Mouse (Mus musculus): ENCODE results near the gene Nfia.

Nfia gene

DNA sequence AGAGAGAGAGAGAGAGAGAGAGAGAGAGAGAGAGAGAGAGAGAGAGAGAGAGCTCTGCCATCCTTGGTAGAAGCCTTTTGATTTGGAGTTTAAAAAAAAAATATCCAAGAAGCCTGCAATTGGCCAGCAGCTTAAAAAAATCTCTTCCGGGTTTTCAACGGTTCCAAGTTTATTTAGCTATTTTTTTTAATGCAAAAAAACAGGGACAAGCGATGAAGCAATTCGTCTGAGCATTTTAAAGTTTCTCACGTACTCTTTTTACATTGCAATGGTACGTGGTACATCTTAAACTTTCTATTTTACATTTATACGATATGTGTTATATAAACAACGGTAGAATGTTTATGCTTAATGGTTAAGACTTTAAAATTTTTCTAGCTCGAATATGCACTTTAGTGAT, at the start of gene Nfia:
TSS of gene Nfia (plus strand) at position 94 of the 400 bp plus-strand sequence.
- DNase-seq (ENCODE audit: low spot score in 2 of 2): no peak

DNA sequence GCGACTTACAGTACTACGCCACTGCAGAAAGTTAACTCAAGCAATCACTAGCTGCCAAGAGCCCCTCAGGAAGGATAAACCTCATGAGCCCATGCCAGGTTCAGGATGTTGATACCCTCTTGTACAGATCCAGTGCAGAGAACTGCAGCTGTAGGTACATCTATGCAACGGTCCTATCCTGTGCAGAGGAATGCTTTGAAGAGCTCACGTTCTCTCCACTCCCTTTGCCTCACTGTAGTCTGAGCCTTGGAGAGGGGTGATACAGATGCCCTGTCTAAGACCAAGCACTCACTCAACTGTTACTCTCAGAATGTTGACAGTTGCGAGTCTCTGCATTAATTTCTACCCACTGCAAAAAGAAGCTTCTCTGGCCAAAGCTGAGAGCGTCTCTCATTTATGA, 49.2 kb upstream of the Nfia start:
- no peak for DNase-seq (ENCODE audit: low spot score in 2 of 2)

DNA sequence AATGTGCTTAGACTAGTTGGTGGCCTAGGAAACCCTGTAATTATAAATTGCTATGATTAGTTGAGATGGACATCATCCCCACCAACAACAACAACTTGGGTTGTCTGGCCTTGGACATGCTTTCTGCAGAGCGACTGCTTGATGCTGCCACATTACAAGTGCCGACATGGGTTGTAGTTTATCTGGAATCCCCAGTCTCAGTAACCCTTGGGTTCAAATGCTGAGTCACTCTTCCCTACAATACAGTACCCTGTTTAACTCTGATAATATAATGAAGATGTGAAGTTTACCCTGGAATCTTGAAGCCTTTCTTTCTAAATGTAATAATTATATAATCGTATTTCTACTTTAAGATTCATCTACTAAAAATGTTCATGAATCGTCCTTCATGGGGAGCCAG, 44.0 kb upstream of the Nfia start:
- no peak for DNase-seq (ENCODE audit: low spot score in 2 of 2)

DNA sequence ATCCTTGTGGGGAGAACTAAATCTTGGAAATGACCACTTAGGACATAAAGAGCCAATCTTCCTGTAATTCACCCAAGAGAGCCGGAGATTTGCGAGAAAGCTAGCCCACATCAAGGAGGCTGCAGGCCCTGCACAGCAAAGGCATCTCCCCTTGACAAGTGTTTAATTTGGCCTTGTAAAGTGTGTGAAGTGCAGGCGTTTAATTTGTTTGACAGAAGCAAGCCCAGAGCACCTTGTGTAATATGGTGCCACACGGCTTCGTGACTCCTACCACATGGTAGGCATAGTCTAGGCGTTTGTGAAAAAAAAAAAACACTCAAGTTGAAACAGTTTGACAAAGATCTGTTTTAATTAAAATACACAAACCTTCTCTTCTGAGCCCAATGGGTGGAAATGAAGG, 42.5 kb upstream of the Nfia start:
- DNase-seq (ENCODE audit: low spot score in 2 of 2): no peak

DNA sequence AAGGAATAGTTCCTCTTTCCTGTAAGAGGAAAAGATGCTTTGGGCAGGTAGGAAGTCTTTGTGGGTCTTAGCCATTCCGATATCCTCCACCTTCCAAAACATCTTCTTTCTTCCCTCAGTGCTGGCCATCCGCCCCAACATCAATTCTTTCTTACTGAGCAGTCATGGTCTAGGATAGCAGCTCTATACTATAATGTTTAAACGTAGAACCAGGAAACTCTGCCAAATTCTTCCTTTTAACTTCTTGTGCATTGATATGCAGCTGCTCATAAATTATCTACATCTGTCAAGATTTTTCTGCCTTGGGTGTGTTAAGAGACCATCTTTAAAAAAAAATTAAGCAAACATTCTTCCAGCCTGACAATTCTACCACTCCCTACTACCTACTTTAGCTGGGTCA, 42.1 kb upstream of the Nfia start:
- no peak for DNase-seq (ENCODE audit: low spot score in 2 of 2)

DNA sequence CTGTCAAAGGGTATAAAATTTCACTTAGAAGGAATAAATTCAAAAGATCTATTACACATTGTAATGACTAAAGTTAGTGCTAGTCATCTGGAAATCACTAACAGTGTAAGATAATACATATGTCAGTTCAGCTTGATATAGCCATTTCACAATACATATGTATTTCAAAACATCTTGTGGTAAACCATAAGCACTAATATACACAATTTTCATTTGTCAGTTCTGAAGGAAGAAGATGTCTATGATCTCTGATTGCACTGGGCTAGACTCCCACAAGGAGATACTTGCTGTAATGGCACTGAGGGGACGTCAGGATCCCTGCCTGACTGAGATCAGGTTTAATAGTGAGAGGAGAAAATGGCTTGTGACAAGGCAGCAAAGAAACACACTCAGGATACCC, 39.1 kb upstream of the Nfia start:
- DNase-seq (ENCODE audit: low spot score in 2 of 2): no peak

DNA sequence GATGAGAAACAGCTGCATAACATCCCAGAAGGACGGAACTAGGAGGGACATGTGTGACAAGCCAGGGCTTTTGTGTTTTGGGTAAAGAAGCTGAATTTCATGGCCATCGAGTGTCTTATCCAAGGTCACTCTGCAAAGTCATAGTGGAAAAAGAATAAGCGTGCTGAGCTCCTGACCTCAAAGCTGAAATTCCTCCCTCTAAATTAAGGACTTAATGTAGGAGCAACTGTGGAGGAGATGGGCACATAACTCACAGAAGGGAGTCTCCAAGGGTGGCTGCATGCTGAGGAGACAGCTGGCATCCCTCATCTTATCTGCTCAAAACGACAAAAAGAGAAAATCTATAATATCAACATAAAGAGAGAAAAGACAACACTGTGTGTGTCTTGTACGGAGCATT, 28.6 kb upstream of the Nfia start:
- no peak for DNase-seq (ENCODE audit: low spot score in 2 of 2)

DNA sequence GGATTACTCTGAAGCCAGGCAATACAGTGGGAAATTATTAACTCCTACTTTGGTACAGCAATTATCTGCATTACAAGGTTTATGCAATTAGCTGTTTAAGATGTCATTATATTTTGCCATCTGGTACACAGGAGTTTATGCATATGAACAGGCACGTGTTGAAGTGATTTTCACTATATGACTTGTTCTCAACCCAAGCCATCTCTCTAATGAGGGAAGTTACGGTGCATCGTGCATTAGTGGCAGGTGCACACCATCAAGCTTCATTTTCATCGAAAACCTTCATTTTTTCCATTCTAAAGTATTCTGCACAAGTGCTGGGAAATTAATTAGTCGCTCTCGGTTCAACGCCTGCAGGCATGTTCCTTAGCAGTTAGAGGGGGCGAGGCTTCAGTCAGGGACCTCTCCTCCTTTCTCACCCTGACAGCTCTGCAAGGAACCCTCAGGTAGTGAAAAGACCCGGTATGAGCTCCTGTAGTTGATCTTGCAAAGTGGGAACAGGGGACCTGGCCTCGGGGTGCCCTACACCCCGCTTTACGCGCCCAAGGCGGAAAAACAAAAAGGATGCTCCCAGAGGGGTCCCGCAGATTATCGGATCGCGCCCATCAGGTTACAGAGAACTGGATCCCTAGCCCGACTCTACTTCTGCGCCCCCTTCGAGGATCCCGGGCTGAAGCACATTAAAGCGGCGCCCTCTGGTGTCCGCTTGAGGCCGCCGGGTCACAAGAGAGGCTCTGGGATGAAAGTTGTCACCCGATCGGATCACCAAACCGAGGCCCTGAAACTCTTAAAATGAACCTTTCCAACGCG, 27.0 kb upstream of the Nfia start:
- DNase-seq (ENCODE audit: low spot score in 2 of 2): peak; percentile 65 to 75

DNA sequence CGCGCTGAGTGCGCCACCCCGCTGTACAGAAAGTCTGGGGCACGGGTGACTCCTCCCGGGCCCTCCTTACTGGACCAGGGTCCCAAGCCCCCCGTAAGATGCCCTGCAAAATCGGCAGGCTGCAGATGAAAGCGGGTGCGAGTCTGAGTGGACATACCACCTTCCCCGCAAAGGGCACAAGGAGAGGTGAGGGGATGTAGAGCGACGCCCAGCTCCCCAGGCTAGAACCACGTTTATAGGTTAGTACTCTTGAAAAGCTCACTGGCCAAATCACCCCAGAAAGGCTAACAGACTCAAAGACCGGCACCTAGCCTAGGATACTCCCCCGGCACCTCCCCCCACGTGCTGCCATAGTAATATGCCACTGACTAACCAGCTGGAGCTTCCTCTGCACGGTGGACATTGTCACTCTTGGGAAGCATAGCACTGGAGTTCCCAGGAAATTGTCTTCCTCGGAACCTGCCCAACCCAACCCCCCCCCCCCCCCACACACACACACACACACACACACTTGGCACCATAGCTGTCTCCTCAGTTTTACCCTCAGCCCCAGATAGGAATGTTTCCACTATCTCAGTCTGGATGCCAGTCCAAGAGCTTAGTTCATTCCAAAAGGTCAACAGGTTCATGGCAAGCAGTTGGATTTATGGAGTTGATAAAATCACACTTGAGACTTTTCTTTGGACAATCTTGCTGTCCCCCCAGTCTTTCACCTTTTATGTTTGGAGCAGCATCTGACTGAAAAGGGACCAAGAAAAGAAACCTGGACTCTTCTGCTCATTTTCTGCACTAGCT, 26.2 kb upstream of the Nfia start:
- DNase-seq (ENCODE audit: low spot score in 2 of 2): no peak

DNA sequence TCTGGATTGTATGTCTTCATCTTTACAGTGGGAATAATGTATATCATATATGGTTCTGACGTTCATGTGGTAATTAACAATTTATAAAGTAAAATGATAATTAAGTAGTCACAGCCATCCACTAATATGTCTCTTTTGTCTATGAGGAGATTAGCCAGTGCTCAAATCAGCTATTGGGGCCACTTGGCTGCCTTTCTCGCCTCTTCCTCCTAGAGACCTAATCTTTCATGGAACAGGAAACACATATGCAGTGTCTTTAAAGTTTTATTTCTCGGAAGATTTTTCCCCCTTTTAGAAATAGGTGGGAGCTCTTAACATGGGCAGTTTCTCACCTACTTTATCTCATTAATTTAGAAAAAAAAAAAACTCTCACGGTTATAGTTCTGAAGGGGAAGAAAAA, 22.1 kb upstream of the Nfia start:
- DNase-seq (ENCODE audit: low spot score in 2 of 2): no peak

DNA sequence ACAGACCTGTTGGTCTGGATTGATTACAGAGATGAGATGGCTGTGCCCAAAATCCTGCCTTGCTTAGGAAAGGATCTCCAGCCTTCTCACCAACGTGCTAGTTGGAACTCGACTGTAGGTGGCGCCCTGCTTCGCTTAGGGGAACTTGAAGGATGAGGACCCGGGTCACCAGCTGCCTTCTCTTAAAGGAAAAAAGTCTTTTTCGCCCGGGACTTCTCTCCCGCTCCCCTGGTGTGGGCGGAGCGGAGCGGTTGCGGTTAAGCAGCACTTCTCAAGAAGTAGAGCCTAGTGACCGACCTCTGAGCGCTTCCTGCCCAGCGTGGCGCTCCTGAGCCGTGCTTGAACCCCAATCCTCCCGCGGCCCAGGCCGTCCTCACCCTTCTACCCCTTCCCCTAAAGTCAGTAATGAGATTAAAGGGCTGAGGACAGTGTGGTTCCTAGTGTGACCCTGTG, 21.5 kb upstream of the Nfia start:
- DNase-seq (ENCODE audit: low spot score in 2 of 2): peak; percentile 76 to 88

DNA sequence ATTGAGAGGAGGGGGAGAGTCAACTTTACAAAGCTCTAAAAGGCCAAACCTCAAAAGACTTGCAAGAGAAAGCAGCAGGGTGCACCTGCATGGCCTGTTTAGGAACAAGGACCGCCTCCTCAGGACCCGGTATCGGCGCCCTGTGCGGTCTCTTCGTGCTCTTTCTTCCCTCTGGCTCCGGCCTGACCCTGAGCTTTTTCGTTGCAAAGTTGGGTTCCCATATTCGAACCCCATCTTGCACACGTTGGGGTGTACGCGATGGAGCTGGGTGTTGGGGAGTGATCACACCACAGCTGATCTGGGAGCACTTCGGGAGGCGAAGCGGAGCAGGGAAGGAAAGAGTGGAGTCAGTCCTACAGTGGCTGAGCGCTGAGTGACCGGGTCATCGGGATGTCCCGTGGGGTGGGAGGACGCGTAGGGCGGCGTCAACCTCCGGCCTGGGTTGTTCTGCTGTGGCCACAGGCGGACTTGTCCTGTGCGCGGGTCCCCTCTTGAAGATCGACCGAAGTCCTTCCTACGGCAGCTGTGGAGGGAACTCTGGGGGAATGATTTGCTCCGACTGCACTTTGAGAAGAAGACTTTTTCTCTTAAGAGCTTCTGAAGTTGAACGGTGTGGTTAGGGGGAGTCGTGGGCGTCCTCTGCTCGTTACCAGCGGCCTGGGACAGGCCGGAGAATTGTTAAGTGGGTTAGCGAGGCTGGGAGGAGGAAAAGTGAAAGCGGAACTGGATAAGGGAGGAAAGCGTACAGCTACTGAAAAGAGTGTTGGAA, 20.9 kb upstream of the Nfia start:
- DNase-seq (ENCODE audit: low spot score in 2 of 2): no peak

DNA sequence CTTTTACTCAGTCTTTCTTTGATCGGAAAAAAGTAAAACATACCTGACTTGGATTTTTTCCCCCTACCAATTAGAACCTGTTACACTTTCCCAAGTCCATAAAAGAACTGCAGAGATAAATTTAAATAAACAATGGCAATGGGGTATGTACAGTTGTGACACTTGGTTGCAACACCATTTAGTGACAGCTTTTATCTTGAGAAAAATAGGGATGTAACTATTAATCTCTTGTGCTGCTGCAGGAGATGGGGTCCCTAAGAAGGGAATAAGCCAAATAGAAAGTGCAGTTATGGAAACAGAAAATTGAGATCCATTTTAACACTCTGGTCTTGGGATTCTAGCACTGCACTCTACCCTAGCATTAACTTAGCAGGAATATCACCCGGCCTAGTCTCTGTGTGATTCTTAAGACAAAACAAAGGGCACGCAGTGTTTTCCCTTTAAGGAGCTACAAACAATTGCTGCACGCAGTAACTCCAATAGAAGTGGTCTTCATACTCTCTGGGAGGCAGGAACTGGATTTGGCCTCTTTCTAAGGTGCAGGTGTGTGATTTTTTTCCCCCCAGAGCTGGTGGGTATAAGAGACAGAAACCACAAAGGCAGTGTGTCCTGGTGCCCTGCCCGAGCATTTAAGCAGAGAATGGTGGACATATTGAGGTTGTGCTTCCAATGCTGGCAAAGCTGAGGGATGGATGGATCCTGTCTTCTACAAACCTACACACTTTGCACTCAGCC, 20.1 kb upstream of the Nfia start:
- no peak for DNase-seq (ENCODE audit: low spot score in 2 of 2)

DNA sequence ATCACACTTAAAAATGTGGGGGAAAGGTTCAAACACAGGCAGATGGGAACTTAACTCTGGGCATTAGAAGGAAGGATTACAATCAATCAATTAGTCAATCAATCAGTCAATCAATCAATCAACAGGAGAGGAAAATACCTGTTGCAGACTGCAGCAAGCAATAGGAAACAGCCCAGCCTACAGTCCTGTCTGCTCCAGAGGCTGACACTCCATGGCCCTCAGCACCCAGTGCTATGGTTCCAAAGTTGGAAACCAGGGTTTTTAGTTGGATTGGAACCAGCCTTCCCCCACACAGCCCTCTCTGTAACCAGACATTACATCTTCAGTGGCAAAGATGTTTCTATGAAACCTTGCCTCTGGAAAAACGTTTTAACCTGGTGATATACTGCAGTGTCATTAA, 19.0 kb upstream of the Nfia start:
- DNase-seq (ENCODE audit: low spot score in 2 of 2): no peak

DNA sequence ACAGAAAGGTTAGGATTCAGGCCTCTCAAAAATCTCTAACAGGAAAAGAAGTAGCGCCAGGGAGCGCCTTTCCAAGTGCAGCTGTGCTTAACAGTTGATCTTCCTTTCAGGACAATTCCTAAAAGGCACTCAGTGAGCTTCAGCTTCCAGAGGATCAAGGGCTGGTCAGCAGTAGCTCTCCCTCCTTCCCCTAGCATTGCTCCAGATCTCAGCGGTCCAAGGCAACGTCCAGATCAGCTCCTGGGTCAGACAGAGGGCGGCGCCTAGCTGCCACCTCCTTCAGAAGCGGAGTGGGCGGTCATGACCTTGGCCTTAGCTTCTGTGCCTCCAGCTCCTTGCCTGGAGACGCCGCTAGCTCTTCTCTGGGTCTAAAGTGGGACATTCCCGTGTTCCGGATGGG, 18.3 kb upstream of the Nfia start:
- no peak for DNase-seq (ENCODE audit: low spot score in 2 of 2)

DNA sequence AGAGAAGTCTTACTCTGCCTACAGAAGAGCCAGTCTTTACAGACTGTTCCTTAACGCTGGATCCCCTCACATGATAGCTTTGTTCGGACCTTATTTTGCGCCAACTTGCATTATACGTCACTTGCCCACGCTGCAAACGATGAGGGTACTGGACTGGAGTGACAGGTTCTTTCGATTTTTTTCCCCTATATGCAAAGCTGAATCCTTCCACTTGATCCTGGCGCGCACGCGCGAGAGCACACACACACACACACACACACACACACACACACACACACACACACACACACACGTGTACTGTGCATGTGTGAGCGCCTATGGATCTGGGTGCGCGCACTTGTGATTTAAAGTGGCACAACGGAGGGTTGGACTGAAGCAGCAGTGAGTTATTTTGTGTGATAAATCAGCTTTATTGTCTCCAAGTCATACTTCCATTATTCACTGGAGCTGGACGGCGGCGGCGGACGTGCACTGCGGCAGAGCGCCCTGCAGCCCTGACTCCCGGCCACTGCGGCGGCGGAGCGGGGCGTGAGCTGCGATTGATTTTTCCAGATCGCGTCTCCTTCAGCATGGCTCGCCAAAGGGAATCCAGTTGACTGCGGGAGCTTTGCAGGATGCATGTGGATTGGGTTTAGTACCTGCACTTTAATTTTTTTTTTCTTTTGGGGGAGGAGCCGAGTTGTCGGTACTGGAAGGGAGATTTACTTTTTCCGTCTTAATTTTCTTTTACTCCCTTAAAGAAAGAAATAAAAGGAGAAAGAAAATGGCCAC, 15.1 kb upstream of the Nfia start:
- DNase-seq (ENCODE audit: low spot score in 2 of 2): peak; percentile 48 to 56

DNA sequence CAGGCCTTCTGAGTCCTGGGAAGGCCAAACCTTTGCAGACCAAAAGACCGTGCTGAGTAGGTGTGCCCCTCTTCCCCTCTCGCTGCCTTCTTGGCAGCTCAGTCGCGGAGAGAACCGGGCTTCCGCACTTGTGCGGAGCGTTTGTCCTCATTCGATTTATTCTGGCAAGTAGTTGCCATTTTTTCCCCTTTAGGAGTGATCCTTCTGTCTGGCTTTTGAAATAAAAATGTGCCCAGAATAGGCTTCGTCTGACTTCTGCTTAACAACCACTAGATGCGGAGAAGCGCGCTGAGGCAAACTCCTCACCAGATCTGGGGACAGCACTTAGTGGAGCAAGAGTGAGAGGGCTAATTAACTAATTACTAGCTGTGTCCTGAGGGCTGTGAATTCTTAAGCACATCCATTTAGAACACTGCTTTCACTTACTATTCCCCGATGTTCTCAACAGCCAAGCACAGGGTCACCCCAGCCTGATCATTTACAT, 14.5 kb upstream of the Nfia start:
- no peak for DNase-seq (ENCODE audit: low spot score in 2 of 2)

DNA sequence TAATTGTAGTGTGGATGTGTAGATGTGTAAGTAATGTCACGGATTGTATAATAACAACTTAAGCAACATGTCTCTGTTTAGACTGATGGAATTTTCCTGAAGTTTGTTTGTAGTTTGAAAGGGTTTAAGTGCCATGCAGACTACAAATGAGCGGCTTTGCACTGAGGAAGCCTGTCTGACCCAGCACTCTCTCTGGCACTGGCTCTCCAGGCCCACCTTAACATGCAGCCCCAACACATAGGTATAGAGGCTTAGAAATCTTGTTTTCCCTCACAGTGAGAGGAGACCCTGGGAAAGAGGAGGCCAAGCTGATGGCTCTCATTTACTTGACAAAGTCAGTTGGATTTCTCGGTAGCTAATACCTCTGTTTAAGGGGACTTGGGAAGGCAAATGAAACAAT, 13.9 kb upstream of the Nfia start:
- DNase-seq (ENCODE audit: low spot score in 2 of 2): no peak

DNA sequence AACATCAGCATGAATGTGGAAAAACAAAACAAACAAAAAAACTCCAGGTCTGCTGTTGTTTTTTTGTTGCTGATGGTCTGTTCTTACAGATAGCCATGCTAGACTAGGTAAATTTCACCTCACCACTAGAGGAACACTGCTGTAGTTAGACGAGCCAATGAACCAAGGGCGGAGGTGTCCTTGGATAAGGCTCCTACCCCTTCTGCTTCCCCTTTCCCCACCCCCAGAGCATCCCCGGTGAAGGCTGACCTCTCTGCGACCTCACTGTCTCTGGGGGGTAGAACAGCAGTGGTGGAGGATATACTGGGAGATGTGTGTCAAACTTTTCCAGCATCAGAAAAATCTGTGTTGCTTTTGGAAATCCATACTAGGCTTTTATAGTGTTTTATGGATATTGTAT, 7.9 kb upstream of the Nfia start:
- no peak for DNase-seq (ENCODE audit: low spot score in 2 of 2)

DNA sequence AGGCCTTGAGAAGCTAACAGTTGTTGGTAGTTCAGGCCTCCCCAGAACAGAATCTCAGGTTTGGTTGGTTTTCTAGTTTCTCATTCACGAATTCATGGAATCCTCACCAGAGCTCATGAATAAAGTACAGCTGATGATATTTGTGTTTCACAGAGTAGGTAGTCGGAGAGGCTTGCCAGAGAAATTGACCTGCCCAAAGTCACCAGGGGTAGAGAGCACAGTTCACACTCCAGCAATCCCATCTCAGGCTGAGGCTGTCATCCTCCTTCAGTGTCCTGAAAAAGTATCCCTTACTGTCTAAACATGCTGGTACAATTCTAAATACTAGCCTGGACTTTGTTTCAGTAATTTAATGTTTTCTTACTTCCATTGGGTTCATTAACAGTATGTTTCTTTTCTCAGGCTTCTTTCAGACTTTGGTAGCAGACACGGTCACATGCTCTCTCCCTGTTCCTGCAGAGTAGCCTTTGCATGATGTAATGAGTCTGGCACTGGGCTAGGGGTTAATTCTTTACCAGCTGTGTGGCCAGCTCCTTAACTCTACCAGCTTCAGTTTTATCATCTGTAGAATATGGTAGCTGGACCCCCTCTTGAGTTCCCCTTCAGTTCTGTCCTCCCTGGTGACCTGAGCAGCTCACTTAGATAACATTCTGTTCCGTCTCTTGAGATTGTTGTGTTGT, 7.1 kb upstream of the Nfia start:
- DNase-seq (ENCODE audit: low spot score in 2 of 2): no peak

Data from frontal cortex, postnatal 25 days (tissue).